Mouse (Mus musculus) retina, embryonic 14.5 days (tissue): Measurements from ENCODE around the gene Steap4.
"Not testable (repeated sequence)": the region's sequence is repeated elsewhere in the genome, so short reads cannot be mapped to it uniquely, and the experiment has no call there.

Experiments
- DNase-seq: peaks from one replicate; pipeline ENCODE4 v3.0.0-alpha.2; 2015; ENCODE audit warnings: low spot score

Steap4 gene

DNA sequence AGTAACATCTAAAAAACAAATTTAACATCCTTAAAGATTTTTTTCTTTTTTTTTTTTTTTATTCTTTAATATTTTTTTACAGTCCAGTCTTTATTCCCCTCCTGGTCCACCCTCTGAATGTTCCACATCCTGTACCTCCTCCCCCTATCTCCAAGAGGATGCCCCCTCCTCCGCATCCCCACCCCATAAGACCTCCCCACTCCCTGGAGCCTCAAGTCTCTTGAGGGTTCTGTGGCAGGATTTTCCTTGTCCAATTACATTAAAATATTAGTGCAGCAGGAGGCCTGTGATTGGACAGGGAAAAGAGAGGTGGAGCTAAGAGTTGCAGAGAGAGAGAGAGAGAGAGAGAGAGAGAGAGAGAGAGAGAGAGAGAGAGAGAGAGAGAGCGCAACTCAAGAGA lies 31.4 kb downstream of the Steap4 start:
- DNase-seq: not testable (repeated sequence)

GRCm38 (mm10) chr5:7993766-7994165 lies 33.5 kb downstream of the Steap4 start:
- DNase-seq: no peak

GRCm38 (mm10) chr5:7995288-7995897 lies 35.1 kb downstream of the Steap4 start:
- DNase-seq: no peak

DNA sequence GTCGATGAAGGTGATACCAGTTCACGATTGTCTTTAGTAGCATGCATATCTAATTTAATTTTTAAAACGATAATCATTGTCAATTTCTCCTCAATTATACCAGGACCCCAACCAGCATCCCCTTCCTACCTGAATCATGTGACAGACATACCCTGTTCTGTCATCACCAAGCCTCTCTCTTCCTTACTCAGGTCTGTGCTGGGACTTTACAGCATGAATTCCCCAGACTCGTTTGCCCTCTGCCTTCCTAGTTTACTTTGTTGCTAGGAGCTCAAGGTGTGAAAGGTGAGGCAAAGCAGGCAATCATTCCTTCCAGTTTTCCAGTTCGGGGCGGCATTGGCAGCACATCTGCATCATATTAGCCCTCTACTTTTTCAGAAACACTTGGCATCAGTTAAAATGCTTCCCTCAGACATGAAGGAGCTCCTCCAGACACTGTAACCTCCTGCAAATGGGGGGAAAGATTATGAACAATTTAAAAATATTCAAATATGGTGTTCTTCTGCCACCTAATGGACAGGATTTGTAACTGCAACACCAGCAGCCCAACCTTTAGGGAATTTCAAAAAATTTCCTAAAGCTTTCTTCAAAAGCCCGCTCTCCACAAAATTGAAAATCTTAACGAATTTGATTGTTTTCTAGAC lies 36.3 kb downstream of the Steap4 start:
- DNase-seq: peak; percentile 72

GRCm38 (mm10) chr5:7997086-7997485 lies 36.8 kb downstream of the Steap4 start:
- no peak for DNase-seq

GRCm38 (mm10) chr5:8000466-8000865 lies 40.2 kb downstream of the Steap4 start:
- DNase-seq: no peak

GRCm38 (mm10) chr5:8002827-8003226 lies 42.6 kb downstream of the Steap4 start:
- DNase-seq: no peak

DNA sequence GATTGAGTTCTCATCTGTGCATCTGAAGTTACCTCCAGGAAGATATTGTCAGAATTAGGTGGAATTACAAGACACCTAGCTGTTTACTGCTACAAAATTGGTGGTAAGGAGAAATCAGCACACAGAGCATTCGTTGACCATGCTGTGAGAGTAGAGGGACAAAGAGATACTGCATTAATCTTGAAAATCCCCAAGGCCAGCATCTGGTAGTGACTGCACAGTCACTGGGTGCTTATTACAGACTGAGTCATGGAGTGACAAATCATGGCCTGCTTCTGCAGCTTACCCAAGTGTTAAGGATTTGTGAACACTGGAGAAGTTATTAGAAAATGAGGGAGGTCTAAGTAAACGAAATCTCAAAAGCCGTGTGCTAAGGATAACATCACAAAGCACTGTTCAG lies 53.0 kb downstream of the Steap4 start:
- DNase-seq: no peak
